ENCODE assay signal across 8 mouse cellular contexts in genomic region chr2:178629756-178630155, GRCm38 (mm10).
DNase-seq lines count a peak whose midpoint lies in the region; ATAC-seq lines count a peak whose summit lies in the region.

No protein-coding gene starts in this region.

- ATAC-seq in common myeloid progenitor, adult 5-6 weeks (replicated peaks; ENCODE audit: low read depth, poor library complexity, severe bottlenecking) = peak; percentile 91
- peak; percentile 34; the same call in 1 of the 2 replicates for ATAC-seq in lung, embryonic 16.5 days (ENCODE audit: low read depth)

- H3K36me3 ChIP-seq in lung, embryonic 16.5 days (ENCODE audit: control insufficient read depth, insufficient read depth, low read length) = no peaks in the 10 kb centered on the region

- no peaks in the 10 kb centered on the region for H3K4me1 ChIP-seq in lung, embryonic 16.5 days (replicated peaks; ENCODE audit: control insufficient read depth, insufficient read depth, low read length)

- peak; percentile 19 for DNase-seq in 3T3-L1 (ENCODE audit: low read depth, low spot score)
- DNase-seq in ES-CJ7 (ENCODE audit: low read depth, low spot score) = peak; percentile 38
- peak; percentile 35 to 48 for DNase-seq in gastrocnemius, postnatal 4 days (ENCODE audit: low spot score in 2 of 2)
- peak; percentile 73 for DNase-seq in layer of hippocampus, adult 11-12 months (ENCODE audit: low spot score)
- DNase-seq in retina, embryonic 14.5 days (ENCODE audit: low spot score) = peak; percentile 82
- no peak for DNase-seq in c-Kit-positive CD71-positive TER-119-positive erythroid progenitor cells, embryonic 14.5 days (ENCODE audit: low spot score)

- H3K9ac ChIP-seq in lung, embryonic 16.5 days (ENCODE audit: low read length) = no peak overlapping the region

- H3K9me3 ChIP-seq in lung, embryonic 16.5 days (ENCODE audit: control insufficient read depth, low read length) = no peaks in the 10 kb centered on the region

- no peak overlapping the region for H3K4me2 ChIP-seq in lung, embryonic 16.5 days (ENCODE audit: low read depth, low read length)

- no peak overlapping the region for H3K4me3 ChIP-seq in lung, embryonic 16.5 days (ENCODE audit: low read length)

- no peak overlapping the region for H3K27ac ChIP-seq in lung, embryonic 16.5 days (ENCODE audit: low read length)

- H3K27me3 ChIP-seq in lung, embryonic 16.5 days (ENCODE audit: control insufficient read depth, insufficient read depth, low read depth, low read length) = peaks cover 2% of the 10 kb centered on the region

- 22% methylated on average over 7 of the region's 7 CpGs for WGBS in lung, embryonic 16.5 days
